Mouse (Mus musculus) hindbrain, embryonic 15.5 days (tissue): ENCODE data around the gene Fgfr2. TPM values are rescaled to one million over a fixed set of nuclear protein-coding genes. Genes with fewer than 3 reads are reported as not detected.

Source experiments
- ATAC-seq: fragments of 200-750 bp; cut with Nextera tagmentation; 2 replicates; pipeline ENCODE4 v1.8.0; 2017; ENCODE audit warnings: low read depth, moderate number of reproducible peaks, moderate TSS enrichment; ENCODE audit not compliant: low FRiP score
- H3K27ac ChIP-seq: fragments of 300-500 bp; sonication (generic); replicated peaks from 2 replicates; pipeline ENCODE4 v1.5.1; 2015; ENCODE audit warnings: mild to moderate bottlenecking, inconsistent platforms
- H3K27me3 ChIP-seq: fragments of 300-500 bp; sonication (generic); 2 replicates; pipeline ENCODE4 v1.6.1; 2015; ENCODE audit warnings: control low read depth, inconsistent platforms
- H3K36me3 ChIP-seq: fragments of 300-500 bp; sonication (generic); 2 replicates; pipeline ENCODE4 v1.6.1; 2015; ENCODE audit warnings: control low read depth, inconsistent platforms
- H3K4me1 ChIP-seq: fragments of 300-500 bp; sonication (generic); replicated peaks from 2 replicates; pipeline ENCODE4 v1.6.1; 2015; ENCODE audit warnings: control low read depth, inconsistent platforms
- H3K4me2 ChIP-seq: fragments of 300-500 bp; sonication (generic); 2 replicates; pipeline ENCODE4 v1.6.1; 2015; ENCODE audit warnings: moderate library complexity, mild to moderate bottlenecking, inconsistent platforms
- H3K4me3 ChIP-seq: fragments of 300-500 bp; sonication (generic); 2 replicates; pipeline ENCODE4 v1.5.1; 2015; ENCODE audit warnings: mild to moderate bottlenecking, inconsistent platforms
- H3K9ac ChIP-seq: fragments of 300-500 bp; sonication (generic); 2 replicates; pipeline ENCODE4 v1.6.1; 2015; ENCODE audit warnings: inconsistent platforms
- H3K9me3 ChIP-seq: fragments of 300-500 bp; sonication (generic); 2 replicates; pipeline ENCODE4 v1.6.1; 2016; ENCODE audit warnings: control low read depth, inconsistent platforms
- WGBS: fragments of 180-500 bp; shearing (Covaris S2); methylation state at CpG from one replicate; pipeline ENCODE4 v1.1.7; 2015; 5-methylcytosine and 5-hydroxymethylcytosine counted together
- polyA plus RNA-seq: library from polyadenylated mRNA; unstranded; fragments of >200 nt; fragmentation: Nextera tagmentation; extraction: Ambion mirVana; gene quantifications from 2 replicates; pipeline ENCODE4 v1.2.1, GENCODE M21; 2015

Fgfr2 gene
- polyA plus RNA-seq, 1 experiment from 2014 or later, result 28.5 TPM

DNA sequence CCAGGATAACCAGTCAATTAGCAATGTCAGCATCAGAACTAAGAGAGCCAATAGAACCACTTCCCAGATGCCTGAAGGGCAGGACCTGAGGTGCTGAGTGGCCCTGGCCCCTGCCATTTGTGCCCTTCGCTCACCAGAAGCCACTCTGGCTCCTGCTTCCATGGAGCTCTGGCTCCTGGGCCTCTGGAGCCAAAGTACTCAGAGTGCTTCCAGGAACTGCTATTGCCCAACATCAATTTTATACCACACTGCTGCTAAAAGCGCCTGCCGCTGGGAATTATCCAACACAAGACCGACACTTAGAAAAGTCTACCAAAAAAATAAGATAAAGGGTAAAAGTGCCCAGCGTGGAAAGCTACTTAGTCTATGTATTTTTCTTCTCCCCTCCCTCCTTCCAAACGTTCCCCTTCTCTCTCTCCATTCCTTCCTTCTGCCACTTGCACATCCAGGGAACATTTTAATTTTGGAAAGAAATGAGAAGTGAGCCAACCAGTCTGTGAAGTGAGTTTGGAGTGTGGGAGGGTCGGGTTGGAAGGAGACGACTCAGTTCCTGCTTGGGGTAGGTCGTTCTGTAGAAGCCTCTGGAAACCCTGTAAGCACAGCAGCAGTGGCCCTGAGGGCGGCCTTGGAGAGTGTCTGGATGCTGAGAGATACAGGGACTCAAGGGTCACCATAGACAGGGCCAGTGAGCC lies 1216.5 kb downstream of the Fgfr2 start:
- Histone ChIP-seq H3K27me3 (no peaks in the 10 kb centered on the region), H3K36me3 (no peaks in the 10 kb centered on the region)

DNA sequence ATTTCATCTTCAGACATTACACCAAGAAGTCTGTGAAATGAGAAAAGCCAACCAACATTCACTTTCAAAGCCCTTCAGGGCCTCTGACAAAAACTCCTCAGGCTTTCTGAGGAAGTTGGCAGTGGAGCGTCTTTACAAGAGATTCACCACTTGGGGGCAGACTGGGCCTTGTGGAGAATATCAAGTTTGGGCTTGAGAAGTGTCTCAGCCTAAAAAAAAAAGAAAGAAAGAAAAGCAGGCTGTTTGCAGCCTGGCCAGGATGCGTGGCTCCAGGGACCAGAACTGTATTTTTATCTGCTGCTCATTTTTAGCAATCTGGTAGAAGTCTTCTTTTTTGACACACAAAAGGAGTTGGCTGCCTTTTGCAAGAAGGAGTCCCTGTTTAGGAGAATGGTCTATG lies 1223.8 kb downstream of the Fgfr2 start:
- Histone ChIP-seq H3K36me3 (no peaks in the 10 kb centered on the region), H3K27me3 (no peaks in the 10 kb centered on the region), H3K4me3 (no peak overlapping the region), H3K9me3 (no peaks in the 10 kb centered on the region), H3K4me1 (peaks cover 4% of the 10 kb centered on the region; the same call in 1 of the 2 replicates), H3K27ac (no peak overlapping the region), H3K4me2 (no peak overlapping the region), H3K9ac (no peak overlapping the region)
- WGBS, result 10% methylated on average over 2 of the region's 2 CpGs
- no peak for ATAC-seq

More for the DNA sequence above, 1216.5 kb downstream of the Fgfr2 start:
- Histone ChIP-seq H3K9me3 (no peaks in the 10 kb centered on the region), H3K4me3 (no peak overlapping the region), H3K4me2 (no peak overlapping the region), H3K4me1 (peaks cover 9% of the 10 kb centered on the region), H3K27ac (no peak overlapping the region), H3K9ac (no peak overlapping the region)
- WGBS, result 83% methylated on average over 10 of the region's 10 CpGs
- no peak for ATAC-seq

DNA sequence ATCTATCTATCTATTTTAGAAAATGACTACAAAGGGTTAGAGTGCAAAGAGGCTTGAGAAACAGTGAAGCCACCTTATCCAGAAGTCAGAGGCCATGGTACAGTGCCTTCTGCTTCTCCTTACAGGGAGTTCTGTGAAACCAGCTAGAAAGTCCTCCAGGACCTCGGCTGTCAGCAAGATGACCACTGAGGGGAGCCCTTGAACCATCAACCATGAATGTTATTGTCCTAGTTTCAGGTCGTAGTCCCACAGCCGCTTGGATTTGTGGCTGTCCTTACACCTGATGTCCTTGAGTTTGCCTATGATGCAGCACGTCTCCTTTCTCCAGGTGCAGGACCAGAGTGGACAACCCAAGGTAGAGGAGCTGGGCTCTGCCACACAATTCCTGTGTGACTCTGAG lies 1225.9 kb downstream of the Fgfr2 start:
- 21% methylated on average over 4 of the region's 4 CpGs for WGBS
- no peaks in the 10 kb centered on the region for H3K27me3 ChIP-seq
- no peaks in the 10 kb centered on the region for H3K36me3 ChIP-seq
- H3K4me2 ChIP-seq, result no peak overlapping the region
- H3K9ac ChIP-seq, result no peak overlapping the region
- H3K4me3 ChIP-seq, result no peak overlapping the region
- H3K9me3 ChIP-seq, result no peaks in the 10 kb centered on the region
- ATAC-seq, result no peak
- H3K4me1 ChIP-seq, result peaks cover 4% of the 10 kb centered on the region; the same call in 1 of the 2 replicates
- H3K27ac ChIP-seq, result no peak overlapping the region

DNA sequence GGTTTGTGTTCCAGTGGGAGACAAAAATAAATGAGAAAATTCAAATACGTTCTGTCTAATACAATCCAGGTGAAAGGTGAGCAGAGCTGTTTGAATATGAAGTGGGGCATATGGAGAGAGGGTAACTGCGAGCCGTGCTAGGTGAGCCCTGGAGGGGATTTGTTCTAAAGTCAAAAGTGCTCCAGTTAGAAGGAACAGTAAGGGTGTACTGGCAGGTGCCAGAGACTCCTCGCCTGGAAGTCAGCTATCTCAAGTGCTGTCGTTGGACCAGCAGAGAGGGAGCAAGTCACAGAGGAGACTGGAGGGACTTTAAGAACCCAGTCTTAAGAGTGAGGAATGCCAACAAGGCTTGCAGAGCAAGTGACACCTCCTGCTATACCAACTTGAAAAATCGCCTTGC lies 1240.3 kb downstream of the Fgfr2 start:
- Histone ChIP-seq H3K4me3 (no peak overlapping the region), H3K27me3 (peaks cover 20% of the 10 kb centered on the region), H3K9me3 (no peaks in the 10 kb centered on the region), H3K27ac (no peak overlapping the region), H3K9ac (no peak overlapping the region), H3K4me1 (no peaks in the 10 kb centered on the region), H3K4me2 (no peak overlapping the region), H3K36me3 (no peaks in the 10 kb centered on the region)
- ATAC-seq, result no peak
- 60% methylated on average over 6 of the region's 6 CpGs for WGBS

DNA sequence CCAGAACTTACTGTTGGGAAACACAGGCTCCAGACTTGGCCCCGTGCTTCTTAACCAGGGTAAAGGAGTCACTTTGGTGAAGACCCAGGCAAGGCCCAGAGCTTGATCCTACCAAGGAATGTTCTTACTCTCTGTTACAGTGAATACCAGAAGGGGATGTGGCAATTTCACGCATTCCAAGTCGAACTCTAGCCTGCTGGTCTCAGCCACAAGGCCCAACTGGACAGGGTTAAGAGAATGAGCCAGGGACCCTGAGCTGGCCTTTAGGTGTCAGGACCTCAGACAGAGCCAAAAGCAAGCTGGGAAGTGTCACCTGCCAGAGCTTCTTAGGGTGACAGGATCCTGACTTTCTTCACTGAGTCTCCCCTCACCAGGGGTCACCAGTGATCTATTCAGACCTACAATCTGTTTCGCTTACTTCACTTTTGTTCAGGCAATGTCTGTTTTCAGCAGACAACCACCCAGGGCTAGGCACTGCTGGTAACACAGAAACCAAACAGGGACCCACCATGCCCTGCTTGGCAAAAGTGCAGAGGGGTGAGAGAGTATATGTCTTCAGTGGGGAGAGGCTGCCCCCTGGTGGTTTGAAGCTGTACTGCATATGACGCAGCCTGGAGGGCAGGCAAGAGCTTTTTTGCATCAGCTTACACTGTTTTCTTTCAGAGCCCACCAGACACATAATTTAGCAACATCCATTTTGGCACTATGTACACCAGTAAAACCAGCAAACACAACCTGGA lies 1241.1 kb downstream of the Fgfr2 start:
- no peaks in the 10 kb centered on the region for H3K36me3 ChIP-seq
- no peak overlapping the region for H3K4me3 ChIP-seq
- H3K9me3 ChIP-seq, result no peaks in the 10 kb centered on the region
- H3K4me1 ChIP-seq, result no peaks in the 10 kb centered on the region
- peaks cover 20% of the 10 kb centered on the region for H3K27me3 ChIP-seq
- 44% methylated on average over 5 of the region's 5 CpGs for WGBS
- H3K4me2 ChIP-seq, result no peak overlapping the region
- H3K9ac ChIP-seq, result no peak overlapping the region
- no peak for ATAC-seq
- no peak overlapping the region for H3K27ac ChIP-seq

DNA sequence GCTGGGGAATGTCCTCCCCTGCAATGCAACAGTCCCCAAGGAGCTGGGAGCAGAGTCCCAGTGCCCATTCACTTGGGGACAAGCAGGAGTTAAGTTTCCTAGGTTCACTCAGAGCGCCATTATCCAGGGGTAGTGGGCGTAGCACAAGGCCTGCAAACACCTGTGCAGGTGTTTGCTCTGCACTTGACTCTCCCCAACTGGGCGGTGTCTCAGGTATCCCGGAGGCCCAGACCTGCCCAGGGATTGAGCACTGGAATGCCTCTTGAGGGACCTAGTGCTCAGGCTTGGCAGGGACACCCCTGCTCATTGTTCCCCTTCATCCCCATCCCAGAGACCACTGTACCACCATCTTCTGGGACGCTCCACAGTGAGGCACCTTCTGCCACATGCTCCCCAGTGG lies 1243.0 kb downstream of the Fgfr2 start:
- H3K36me3 ChIP-seq, result no peaks in the 10 kb centered on the region
- no peak for ATAC-seq
- H3K27me3 ChIP-seq, result peaks cover 17% of the 10 kb centered on the region
- no peak overlapping the region for H3K9ac ChIP-seq
- WGBS, result 89% methylated on average over 5 of the region's 5 CpGs
- H3K27ac ChIP-seq, result no peak overlapping the region
- H3K4me2 ChIP-seq, result no peak overlapping the region
- H3K4me1 ChIP-seq, result no peaks in the 10 kb centered on the region
- H3K4me3 ChIP-seq, result no peak overlapping the region
- H3K9me3 ChIP-seq, result no peaks in the 10 kb centered on the region

DNA sequence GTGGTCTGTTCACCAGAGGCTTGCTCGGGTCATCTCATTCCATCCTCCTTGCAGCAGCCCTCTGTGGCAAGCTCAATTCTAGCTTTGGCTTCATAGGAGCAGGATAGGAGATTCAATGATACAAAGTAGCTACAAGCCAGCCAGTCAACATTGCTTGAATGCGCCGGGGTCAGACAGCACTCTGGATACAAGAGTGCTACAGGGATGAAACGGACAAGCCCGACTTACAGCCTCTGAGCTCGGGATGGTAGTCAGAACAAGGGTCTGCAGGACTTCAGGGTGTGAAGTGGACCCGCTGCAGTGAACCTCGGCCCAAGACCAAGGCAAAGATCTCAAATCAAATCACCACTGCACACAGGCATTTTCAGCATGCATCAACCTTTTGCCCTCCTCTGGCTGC lies 1244.3 kb downstream of the Fgfr2 start:
- ATAC-seq, result no peak
- Histone ChIP-seq H3K27me3 (peaks cover 17% of the 10 kb centered on the region), H3K9me3 (no peaks in the 10 kb centered on the region), H3K9ac (no peak overlapping the region), H3K27ac (no peak overlapping the region), H3K4me1 (no peaks in the 10 kb centered on the region), H3K4me2 (no peak overlapping the region), H3K36me3 (no peaks in the 10 kb centered on the region), H3K4me3 (no peak overlapping the region)
- 80% methylated on average over 8 of the region's 8 CpGs for WGBS

DNA sequence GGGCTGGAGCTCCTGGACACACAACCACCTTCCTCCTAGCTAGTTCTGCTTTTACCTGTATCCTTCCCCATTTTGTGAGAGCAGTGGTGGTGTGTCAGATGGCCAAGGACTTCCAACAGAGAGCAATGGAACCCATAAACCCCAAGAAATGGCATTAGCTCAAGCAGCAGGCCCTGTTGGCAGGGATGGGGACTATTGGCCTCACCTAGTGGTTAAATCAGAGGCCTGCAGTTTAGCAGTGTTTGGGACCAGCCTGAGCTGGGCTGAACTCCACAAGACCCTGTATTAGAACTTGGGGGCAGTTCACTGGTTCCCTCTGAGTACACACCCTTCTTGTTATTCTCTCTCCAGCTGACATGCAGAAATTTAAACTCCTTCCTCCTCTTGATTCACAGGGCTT lies 1262.0 kb downstream of the Fgfr2 start:
- no peak for ATAC-seq
- Histone ChIP-seq H3K36me3 (no peaks in the 10 kb centered on the region), H3K27me3 (no peaks in the 10 kb centered on the region), H3K27ac (no peak overlapping the region), H3K9ac (no peak overlapping the region), H3K4me2 (no peak overlapping the region), H3K4me3 (no peak overlapping the region), H3K4me1 (no peaks in the 10 kb centered on the region), H3K9me3 (no peaks in the 10 kb centered on the region)

DNA sequence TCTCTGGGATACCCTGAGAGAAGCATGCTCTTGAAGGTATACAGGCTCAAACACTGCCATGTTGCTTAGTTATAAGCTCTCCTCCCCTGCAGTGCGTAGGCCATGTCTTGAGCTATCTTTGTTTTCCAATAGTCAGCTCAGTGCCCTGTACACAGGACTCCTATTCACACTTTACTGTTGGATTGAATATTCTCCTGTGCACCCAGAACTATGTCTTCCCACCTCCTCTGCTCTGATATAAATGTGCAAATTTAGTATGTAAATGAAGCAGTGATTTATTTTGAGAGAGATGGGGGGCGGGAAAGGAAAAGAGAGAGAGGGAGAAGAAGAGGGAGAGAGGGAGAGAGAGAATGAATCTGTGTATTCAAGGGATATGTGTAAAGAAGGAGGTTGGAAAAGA lies 1267.5 kb downstream of the Fgfr2 start:
- H3K27me3 ChIP-seq, result no peaks in the 10 kb centered on the region
- WGBS, result 95% methylated on average over 2 of the region's 2 CpGs
- no peak overlapping the region for H3K9ac ChIP-seq
- no peak overlapping the region for H3K4me3 ChIP-seq
- H3K4me1 ChIP-seq, result no peaks in the 10 kb centered on the region
- no peak overlapping the region for H3K27ac ChIP-seq
- ATAC-seq, result no peak
- H3K9me3 ChIP-seq, result no peaks in the 10 kb centered on the region
- no peaks in the 10 kb centered on the region for H3K36me3 ChIP-seq
- H3K4me2 ChIP-seq, result no peak overlapping the region

DNA sequence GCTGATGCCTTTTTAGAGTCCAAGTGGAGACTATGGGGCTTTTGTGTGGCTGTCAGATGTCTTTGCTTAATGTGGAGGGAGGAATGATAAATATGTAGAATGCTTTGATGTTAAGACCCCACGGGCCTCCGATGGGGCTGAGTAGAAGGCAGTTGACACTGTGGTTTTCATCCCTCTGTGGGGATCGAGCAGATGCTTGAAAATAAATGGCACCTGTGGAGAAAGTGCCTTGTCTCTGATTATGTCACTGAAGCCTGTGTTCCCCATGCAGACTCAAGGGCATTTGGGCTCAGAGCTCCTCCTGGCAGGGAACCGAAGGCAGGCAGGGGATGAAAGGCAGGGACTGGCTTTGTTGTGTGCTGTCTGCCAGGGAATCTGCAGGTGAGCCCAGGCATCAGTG lies 1272.6 kb downstream of the Fgfr2 start:
- ATAC-seq, result no peak

DNA sequence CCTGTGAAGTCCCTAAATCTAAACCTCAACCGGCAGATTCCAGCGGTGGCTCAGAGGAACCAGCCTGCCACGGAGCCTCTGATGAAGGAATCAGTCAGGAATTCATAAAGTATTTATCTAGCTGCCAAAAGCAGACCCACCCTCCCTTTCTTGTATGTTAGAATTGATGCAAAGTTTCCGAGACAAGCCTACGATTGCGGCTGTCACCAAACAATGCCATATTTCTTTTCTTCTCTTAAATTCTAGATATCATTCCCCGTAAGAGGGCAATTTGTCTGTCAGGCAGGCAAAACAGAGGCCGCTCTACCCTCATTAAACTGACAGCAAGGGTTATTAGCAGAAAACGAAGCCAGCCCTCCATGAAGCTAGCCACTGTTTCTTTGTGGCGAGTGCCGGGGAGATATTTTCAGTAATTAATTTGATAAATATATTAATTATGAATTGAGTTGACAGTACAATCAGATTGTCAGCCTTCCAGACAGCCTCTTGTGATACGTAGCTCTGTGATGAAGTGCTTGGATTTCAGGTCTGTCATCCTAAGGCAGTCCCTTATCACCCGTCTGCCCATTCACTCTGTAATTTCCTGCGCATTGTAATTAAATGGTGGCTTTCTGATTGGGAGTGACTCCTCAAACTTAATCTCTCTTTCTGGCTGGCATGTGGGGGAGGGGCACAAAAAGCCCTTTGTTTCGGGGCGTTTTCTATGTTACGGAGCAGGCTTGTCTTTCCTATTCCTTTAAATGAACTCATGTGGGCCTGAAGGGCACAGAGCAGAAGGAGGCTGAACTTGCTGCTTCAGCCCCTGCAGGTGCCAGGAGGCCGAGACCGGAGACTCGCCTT lies 1276.9 kb downstream of the Fgfr2 start:
- 0 out of 2 replicates have a peak overlapping the region, but pooled peaks have one; percentile 9 for H3K27ac ChIP-seq
- H3K36me3 ChIP-seq, result no peaks in the 10 kb centered on the region
- no peak overlapping the region for H3K9ac ChIP-seq
- ATAC-seq, result peak; percentile 61; the same call in 1 of the 2 replicates
- no peak overlapping the region for H3K4me3 ChIP-seq
- H3K27me3 ChIP-seq, result no peaks in the 10 kb centered on the region
- H3K4me2 ChIP-seq, result no peak overlapping the region
- peaks cover 14% of the 10 kb centered on the region for H3K4me1 ChIP-seq
- H3K9me3 ChIP-seq, result no peaks in the 10 kb centered on the region
- 38% methylated on average over 20 of the region's 20 CpGs for WGBS

More for the DNA sequence above, 1272.6 kb downstream of the Fgfr2 start:
- Histone ChIP-seq H3K4me2 (no peak overlapping the region), H3K9ac (no peak overlapping the region), H3K27ac (no peak overlapping the region), H3K36me3 (no peaks in the 10 kb centered on the region), H3K4me3 (no peak overlapping the region), H3K9me3 (no peaks in the 10 kb centered on the region), H3K4me1 (peaks cover 14% of the 10 kb centered on the region), H3K27me3 (no peaks in the 10 kb centered on the region)
- 17% methylated on average over 4 of the region's 4 CpGs for WGBS

DNA sequence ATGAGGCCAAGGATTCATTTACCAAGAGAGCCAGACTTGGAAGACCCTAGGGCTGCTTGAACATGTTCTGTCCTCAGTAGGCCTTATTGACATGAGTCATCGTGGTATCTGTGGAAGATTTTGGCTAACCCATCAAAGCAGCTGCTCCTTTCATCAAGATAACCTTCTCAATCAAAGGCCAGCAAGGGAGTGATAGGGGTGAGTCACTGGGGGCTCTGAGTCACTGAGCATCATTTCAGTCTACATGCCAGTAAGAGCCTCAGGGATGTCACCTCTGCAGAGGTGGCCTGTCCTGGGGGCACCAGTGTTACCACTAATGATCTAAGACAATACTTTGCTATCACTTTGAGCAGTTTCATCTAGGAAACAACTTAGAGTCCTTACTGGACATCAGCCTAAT lies 1292.9 kb downstream of the Fgfr2 start:
- H3K4me2 ChIP-seq, result no peak overlapping the region
- no peaks in the 10 kb centered on the region for H3K9me3 ChIP-seq
- no peaks in the 10 kb centered on the region for H3K4me1 ChIP-seq
- no peak overlapping the region for H3K9ac ChIP-seq
- 88% methylated on average over 1 of the region's 1 CpGs for WGBS
- H3K36me3 ChIP-seq, result no peaks in the 10 kb centered on the region
- H3K27me3 ChIP-seq, result no peaks in the 10 kb centered on the region
- ATAC-seq, result no peak
- H3K4me3 ChIP-seq, result no peak overlapping the region
- H3K27ac ChIP-seq, result no peak overlapping the region
